Mouse (Mus musculus): ENCODE results near the gene Tff3. TPM values are rescaled to one million over a fixed set of nuclear protein-coding genes. Genes with fewer than 3 reads are reported as not detected.

Gene Tff3
- polyA plus RNA-seq, 1 experiment from 2014 or later = 1.2 TPM

DNA sequence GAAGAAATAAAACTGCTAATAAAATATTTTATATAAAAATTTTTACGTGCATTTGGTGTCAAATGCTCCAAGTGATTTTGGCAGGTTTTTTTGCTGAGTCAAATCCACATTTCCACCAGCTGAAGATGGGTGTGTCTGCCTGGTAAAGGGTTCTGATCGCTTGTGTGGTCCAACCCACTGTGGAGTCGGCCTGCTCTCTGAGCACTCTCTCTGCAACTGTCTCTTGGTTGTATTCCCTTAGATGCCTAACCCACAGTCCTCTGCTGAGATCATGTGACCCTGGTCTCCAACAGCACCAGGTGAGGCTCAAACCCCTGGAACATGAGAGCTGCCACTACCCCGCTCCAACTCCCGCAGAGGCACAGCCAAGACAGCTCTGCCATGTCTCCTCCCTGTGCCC, 11.5 kb downstream of the Tff3 start:
- Histone ChIP-seq H3K27me3 (ENCODE audit: low read depth, poor library complexity, severe bottlenecking) (no peaks in the 10 kb centered on the region), H3K4me1 (peaks cover 45% of the 10 kb centered on the region), H3K4me3 (no peak overlapping the region), H3K9me3 (replicated peaks) (no peaks in the 10 kb centered on the region), H3K36me3 (no peaks in the 10 kb centered on the region), H3K27ac (replicated peaks) (peak overlapping the region; percentile 17; the same call in 1 of the 2 replicates)
- WGBS = 87% methylated on average over 5 of the region's 5 CpGs
- no peak for DNase-seq (ENCODE audit: low spot score)

DNA sequence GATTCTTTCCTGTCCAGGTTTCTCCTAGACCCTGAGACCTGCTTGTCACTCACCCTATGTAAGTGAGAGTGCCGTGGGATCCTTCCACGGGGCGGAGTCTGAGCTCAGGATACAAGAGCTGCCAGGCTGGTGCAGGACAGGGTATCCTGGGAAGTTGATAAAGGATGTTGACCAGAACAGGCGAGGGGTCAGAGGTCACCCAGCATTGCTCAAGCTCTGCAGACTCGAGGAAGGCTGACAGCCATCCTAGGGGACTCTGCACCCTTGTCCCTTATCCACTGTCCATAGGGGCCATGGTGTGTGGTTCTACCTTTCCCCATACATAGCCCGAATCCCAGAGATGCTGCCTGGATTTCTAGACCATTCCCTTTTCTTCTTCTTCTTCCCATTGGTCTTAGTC, 13.4 kb downstream of the Tff3 start:
- H3K36me3 ChIP-seq = peaks cover 5% of the 10 kb centered on the region; the same call in 1 of the 2 replicates
- no peaks in the 10 kb centered on the region for H3K9me3 ChIP-seq (replicated peaks)
- no peak for DNase-seq (ENCODE audit: low spot score)
- no peak overlapping the region for H3K4me3 ChIP-seq
- H3K27me3 ChIP-seq (ENCODE audit: low read depth, poor library complexity, severe bottlenecking) = peaks cover 4% of the 10 kb centered on the region; the same call in 1 of the 2 replicates
- WGBS = 74% methylated on average over 6 of the region's 6 CpGs
- H3K27ac ChIP-seq (replicated peaks) = peak overlapping the region; percentile 55; the same call in 1 of the 2 replicates
- peaks cover 55% of the 10 kb centered on the region for H3K4me1 ChIP-seq

DNA sequence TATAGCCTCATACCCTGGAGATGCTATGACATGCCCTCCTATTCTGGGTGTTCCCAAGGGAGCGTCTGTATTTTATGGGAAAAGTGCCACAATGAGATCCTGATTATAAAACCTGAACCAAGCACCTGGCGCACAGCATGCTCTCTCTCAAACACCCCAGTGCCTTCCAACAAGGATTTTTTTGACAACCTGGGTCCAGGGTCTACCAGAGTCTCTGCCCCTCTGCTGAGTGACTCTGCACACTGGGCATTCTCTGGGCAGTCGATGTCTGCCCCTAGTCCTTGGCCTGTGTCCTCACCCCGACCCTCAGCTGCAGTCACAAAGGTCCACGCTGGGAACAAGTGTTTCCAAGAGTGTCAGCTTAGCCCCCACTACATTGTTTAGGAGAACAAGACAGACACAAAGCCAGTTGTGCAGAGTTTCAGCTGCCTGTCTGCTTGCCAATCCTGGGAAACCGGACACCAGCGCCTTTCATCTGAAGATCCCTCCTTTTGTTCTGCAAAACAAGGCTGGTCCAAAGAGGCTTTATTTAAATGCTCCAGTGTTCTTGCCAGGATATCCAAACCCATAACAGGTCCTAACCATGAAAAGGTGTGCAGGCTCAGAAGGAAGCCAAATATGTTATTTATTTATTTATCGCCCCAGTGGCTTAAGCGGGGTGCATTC, 16.1 kb downstream of the Tff3 start:
- Histone ChIP-seq H3K9me3 (replicated peaks) (no peaks in the 10 kb centered on the region), H3K36me3 (peaks cover 17% of the 10 kb centered on the region; the same call in 1 of the 2 replicates), H3K4me1 (peaks cover 47% of the 10 kb centered on the region), H3K27me3 (ENCODE audit: low read depth, poor library complexity, severe bottlenecking) (peaks cover 4% of the 10 kb centered on the region; the same call in 1 of the 2 replicates), H3K27ac (replicated peaks) (peak overlapping the region; percentile 85), H3K4me3 (peak overlapping the region; percentile 21; the same call in 1 of the 2 replicates)
- 35% methylated on average over 9 of the region's 9 CpGs for WGBS
- DNase-seq (ENCODE audit: low spot score) = peak; percentile 79

DNA sequence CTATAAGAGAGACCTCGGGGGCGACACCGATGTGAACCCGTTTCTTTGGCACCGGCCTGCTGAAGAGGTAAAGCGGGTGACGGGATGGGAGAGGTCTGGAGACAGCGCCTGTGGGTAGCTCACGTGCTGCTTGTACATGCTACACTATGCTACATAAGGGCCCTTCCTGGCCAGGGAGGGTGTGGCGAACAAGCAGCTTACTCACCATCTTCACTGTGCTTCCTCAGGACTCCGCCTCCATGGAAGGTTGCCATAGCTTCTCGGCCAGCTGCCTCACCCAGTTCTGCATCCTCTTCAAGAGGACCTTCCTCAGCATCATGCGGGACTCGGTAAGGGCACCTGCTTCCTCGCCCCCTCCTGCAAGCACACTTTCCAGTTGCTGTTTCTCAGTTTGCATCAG, 21.1 kb downstream of the Tff3 start:
- DNase-seq (ENCODE audit: low spot score) = no peak
- H3K27me3 ChIP-seq (ENCODE audit: low read depth, poor library complexity, severe bottlenecking) = peaks cover 4% of the 10 kb centered on the region; the same call in 1 of the 2 replicates
- no peak overlapping the region for H3K27ac ChIP-seq (replicated peaks)
- H3K4me3 ChIP-seq = no peak overlapping the region
- 93% methylated on average over 15 of the region's 15 CpGs for WGBS
- H3K4me1 ChIP-seq = peaks cover 22% of the 10 kb centered on the region
- peaks cover 19% of the 10 kb centered on the region; the same call in 1 of the 2 replicates for H3K36me3 ChIP-seq
- H3K9me3 ChIP-seq (replicated peaks) = no peaks in the 10 kb centered on the region

DNA sequence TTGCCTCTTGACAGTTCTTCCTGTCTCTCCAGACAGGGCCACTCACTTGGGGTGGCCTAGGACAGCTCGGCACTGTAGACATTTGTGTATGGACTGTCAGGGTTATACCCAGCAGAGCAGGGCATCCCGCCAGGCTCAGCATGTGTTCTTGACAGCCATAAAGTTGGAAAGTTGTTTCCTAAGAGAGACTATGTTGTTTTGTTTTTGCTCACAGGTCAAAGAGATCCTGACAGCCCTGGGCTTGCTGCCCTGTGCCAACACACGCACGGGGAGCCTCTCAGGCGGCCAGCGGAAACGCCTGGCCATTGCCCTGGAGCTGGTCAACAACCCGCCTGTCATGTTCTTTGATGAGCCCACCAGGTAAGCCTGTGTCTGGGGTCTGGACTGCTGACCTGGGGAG, 25.6 kb downstream of the Tff3 start:
- Histone ChIP-seq H3K4me3 (no peak overlapping the region), H3K27ac (replicated peaks) (no peak overlapping the region), H3K36me3 (peaks cover 7% of the 10 kb centered on the region; the same call in 1 of the 2 replicates), H3K27me3 (ENCODE audit: low read depth, poor library complexity, severe bottlenecking) (no peaks in the 10 kb centered on the region), H3K9me3 (replicated peaks) (no peaks in the 10 kb centered on the region), H3K4me1 (peaks cover 8% of the 10 kb centered on the region)
- 91% methylated on average over 8 of the region's 8 CpGs for WGBS
- DNase-seq (ENCODE audit: low spot score) = no peak

DNA sequence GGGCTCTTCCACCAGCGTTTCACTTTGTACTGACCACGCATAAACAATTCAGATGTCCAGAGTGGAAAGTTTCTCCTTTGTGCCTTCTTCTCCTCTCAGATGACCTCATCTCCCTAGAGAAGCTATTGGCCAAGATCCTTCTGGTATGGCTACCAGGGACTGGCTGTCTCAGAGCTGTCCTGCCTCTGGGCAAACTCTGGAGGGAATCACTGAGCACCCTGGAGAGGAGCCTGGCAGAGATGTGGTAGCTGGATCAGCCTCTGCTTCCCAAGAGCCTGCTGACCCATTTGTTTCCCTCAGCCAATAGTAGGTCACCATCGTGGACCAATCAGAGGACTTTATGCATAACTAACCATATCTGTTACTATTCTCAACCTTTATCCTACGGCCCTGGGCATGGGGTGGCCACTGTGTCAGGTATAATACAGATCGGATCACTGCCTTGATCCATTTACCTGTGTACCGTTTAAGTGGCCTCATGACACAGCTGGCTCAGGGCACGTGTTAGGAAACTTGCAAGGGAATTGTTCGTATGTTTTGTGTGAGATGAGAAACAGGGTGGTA, 26.4 kb downstream of the Tff3 start:
- H3K27me3 ChIP-seq (ENCODE audit: low read depth, poor library complexity, severe bottlenecking) = no peaks in the 10 kb centered on the region
- no peak overlapping the region for H3K27ac ChIP-seq (replicated peaks)
- peaks cover 8% of the 10 kb centered on the region for H3K4me1 ChIP-seq
- no peak for DNase-seq (ENCODE audit: low spot score)
- H3K36me3 ChIP-seq = no peaks in the 10 kb centered on the region; the same call in 1 of the 2 replicates
- no peak overlapping the region for H3K4me3 ChIP-seq
- H3K9me3 ChIP-seq (replicated peaks) = no peaks in the 10 kb centered on the region
- WGBS = 91% methylated on average over 8 of the region's 8 CpGs

DNA sequence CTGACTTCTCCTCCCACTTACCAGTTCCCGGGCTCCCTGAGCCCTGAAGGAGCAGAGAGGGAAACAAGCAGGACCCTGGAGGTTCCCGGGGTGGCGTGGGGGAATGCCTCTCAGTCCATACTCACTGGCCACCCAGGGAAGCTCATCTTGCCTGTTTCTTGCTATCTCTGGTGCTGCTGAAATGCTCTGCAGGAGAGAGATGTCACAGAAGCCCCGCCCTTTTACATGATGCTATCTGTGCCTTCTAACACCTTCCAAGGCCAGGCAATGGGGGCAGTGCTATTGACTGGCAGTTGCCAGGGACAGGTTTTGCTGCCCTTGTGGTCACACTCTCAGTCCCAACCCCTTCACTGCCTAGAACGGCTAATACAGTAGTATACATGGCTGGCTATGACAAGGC, 30.7 kb downstream of the Tff3 start:
- 84% methylated on average over 5 of the region's 5 CpGs for WGBS
- H3K27ac ChIP-seq (replicated peaks) = no peak overlapping the region
- 0 out of 2 replicates have a peak, but pooled peaks cover 4% of the 10 kb centered on the region for H3K36me3 ChIP-seq
- H3K4me3 ChIP-seq = no peak overlapping the region
- no peaks in the 10 kb centered on the region; the same call in 1 of the 2 replicates for H3K9me3 ChIP-seq (replicated peaks)
- no peak for DNase-seq (ENCODE audit: low spot score)
- peaks cover 13% of the 10 kb centered on the region for H3K4me1 ChIP-seq
- no peaks in the 10 kb centered on the region for H3K27me3 ChIP-seq (ENCODE audit: low read depth, poor library complexity, severe bottlenecking)

DNA sequence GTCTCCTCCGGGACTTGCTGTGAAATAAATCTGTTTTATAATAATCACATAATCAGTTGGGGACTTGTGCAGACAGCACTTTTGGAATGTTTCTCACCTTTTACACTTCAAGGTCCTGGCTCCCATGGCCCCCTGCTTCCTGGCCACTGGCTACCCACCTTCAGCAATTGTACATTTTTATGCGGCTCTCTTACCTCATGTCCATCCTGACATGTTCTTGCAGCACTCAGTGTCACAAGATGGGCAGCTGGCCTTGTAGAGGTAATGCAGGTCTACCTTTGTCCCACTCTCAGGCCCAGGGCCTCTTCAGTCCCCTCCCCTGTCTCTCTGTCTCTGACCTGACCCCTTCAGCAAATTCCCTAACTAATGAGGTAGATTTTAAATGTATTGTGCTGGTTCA, 32.6 kb downstream of the Tff3 start:
- Histone ChIP-seq H3K27ac (replicated peaks) (no peak overlapping the region), H3K9me3 (replicated peaks) (no peaks in the 10 kb centered on the region; the same call in 1 of the 2 replicates), H3K36me3 (peaks cover 9% of the 10 kb centered on the region; the same call in 1 of the 2 replicates), H3K27me3 (ENCODE audit: low read depth, poor library complexity, severe bottlenecking) (no peaks in the 10 kb centered on the region), H3K4me1 (peaks cover 13% of the 10 kb centered on the region), H3K4me3 (no peak overlapping the region)
- WGBS = 100% methylated on average over 2 of the region's 2 CpGs
- DNase-seq (ENCODE audit: low spot score) = no peak

DNA sequence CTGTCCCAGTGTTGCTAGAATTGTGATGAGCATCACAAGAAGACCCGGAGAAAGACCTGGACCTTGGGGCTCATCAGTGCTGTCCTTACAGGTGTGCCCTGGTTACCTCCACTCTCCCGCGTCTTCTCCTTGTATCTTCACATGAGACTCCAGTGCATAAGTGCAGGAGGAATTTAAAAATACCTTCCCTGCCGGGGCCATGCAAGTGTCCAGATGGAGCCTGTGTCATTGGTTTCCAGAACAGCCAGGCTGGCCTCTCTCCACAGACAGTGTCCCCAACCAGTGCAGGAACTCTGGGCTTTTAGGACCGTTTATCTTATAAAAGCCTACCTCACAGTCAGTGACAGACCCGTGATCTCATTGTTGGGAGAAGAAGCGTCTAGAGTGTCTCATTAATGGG, 33.9 kb downstream of the Tff3 start:
- H3K27ac ChIP-seq (replicated peaks) = no peak overlapping the region
- H3K27me3 ChIP-seq (ENCODE audit: low read depth, poor library complexity, severe bottlenecking) = no peaks in the 10 kb centered on the region
- H3K9me3 ChIP-seq (replicated peaks) = no peaks in the 10 kb centered on the region; the same call in 1 of the 2 replicates
- H3K4me1 ChIP-seq = peaks cover 24% of the 10 kb centered on the region
- no peak overlapping the region for H3K4me3 ChIP-seq
- WGBS = 88% methylated on average over 7 of the region's 7 CpGs
- peaks cover 9% of the 10 kb centered on the region; the same call in 1 of the 2 replicates for H3K36me3 ChIP-seq
- DNase-seq (ENCODE audit: low spot score) = no peak

DNA sequence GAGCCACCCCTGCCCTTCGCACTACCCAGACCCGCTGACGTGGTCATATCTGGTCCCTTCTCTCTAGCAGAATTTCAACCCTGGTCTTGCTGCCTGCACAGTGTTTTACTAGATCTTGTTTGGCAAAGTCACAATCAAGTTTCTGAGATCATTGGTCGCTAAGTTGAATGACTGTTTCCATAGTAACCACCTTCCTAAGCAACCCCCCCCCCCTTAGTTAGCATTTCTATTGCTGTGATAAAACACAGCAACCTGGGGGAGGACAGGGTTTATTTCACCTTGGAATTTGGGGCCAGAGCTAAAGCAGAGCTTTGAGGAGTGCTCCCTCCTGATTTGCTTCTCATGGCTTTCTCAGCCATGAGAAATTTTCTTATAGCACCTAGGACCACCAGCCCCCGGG, 34.7 kb downstream of the Tff3 start:
- no peak overlapping the region for H3K27ac ChIP-seq (replicated peaks)
- 58% methylated on average over 5 of the region's 5 CpGs for WGBS
- DNase-seq (ENCODE audit: low spot score) = no peak
- H3K4me1 ChIP-seq = peaks cover 32% of the 10 kb centered on the region
- H3K27me3 ChIP-seq (ENCODE audit: low read depth, poor library complexity, severe bottlenecking) = no peaks in the 10 kb centered on the region
- peaks cover 9% of the 10 kb centered on the region; the same call in 1 of the 2 replicates for H3K36me3 ChIP-seq
- H3K4me3 ChIP-seq = no peak overlapping the region
- H3K9me3 ChIP-seq (replicated peaks) = no peaks in the 10 kb centered on the region; the same call in 1 of the 2 replicates

DNA sequence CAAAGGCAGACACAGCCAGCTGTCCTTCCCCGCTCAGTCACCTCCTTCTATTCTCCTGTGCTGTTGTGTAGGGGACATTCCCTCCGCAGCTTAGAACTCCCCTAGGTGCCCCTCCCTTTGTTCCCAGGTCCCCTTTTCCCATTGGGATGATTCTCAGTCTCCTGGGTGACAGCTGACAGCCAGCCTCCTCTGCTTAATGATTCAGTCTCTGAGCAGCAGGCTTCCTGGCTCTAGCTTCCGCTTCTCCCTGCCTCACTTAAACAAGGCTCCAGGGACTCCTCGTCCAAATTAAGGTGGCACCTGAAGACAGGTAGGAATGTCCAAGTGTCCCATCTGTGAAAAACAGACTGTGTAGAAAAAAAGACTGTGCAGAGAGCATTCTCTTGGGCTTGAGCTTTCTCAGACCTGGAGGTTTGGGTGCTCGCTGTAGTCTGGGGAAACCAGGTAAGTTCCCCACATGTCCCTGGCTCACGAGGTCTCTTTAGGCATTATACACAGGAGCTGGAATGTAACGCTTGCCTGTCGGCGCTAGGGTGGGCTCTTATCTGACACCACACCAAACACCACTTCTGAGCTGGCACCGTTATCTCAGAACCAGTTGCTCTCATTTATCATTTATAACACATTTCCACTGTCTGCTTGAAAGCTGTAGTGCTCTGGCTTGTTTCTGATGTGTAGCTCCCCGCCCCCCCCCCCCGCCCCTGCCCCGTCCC, 38.3 kb downstream of the Tff3 start:
- peak overlapping the region; percentile 58 for H3K27ac ChIP-seq (replicated peaks)
- no peak for DNase-seq (ENCODE audit: low spot score)
- H3K27me3 ChIP-seq (ENCODE audit: low read depth, poor library complexity, severe bottlenecking) = no peaks in the 10 kb centered on the region
- WGBS = 54% methylated on average over 13 of the region's 13 CpGs
- no peaks in the 10 kb centered on the region; the same call in 1 of the 2 replicates for H3K9me3 ChIP-seq (replicated peaks)
- peaks cover 5% of the 10 kb centered on the region; the same call in 1 of the 2 replicates for H3K36me3 ChIP-seq
- H3K4me1 ChIP-seq = peaks cover 53% of the 10 kb centered on the region
- H3K4me3 ChIP-seq = no peak overlapping the region

DNA sequence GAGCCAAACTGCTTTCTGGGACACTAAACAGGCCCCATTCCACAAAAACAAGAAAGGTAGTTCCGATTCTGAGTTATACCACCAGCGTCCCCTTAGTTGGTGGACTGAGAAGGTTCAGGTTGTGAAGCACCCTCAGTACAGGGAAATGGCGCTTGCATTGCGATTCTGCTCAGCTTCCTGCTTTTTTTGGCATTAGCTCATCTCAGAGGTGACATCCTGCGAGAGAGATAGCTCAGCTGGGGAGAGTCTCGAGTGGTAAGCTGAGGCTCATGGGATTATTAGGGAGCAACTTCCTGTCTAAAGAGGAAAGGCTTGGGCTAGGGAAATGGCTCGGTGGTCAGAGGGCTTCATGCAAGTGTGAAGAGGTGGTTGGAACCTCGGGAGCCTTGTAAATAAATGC, 39.6 kb downstream of the Tff3 start:
- Histone ChIP-seq H3K9me3 (replicated peaks) (no peaks in the 10 kb centered on the region), H3K27ac (replicated peaks) (peak overlapping the region; percentile 60), H3K36me3 (peaks cover 5% of the 10 kb centered on the region; the same call in 1 of the 2 replicates), H3K4me3 (no peak overlapping the region), H3K27me3 (ENCODE audit: low read depth, poor library complexity, severe bottlenecking) (no peaks in the 10 kb centered on the region), H3K4me1 (peaks cover 48% of the 10 kb centered on the region)
- WGBS = 83% methylated on average over 8 of the region's 8 CpGs
- no peak for DNase-seq (ENCODE audit: low spot score)
